Mouse (Mus musculus): ENCODE measurements around the gene Vac14.

- no peak for TF ChIP-seq CHD2 (IDR thresholded peaks at IDR 0.05; ENCODE audit: low read depth, low read length)
- TF ChIP-seq MAFK (IDR thresholded peaks at IDR 0.05; ENCODE audit: insufficient read depth, low read depth, low read length) = no peak
- no peak for TF ChIP-seq ZNF384 (IDR thresholded peaks at IDR 0.05; ENCODE audit: low read depth, low read length)
- no peak for TF ChIP-seq HCFC1 (IDR thresholded peaks at IDR 0.05; ENCODE audit: borderline replicate concordance, insufficient read depth, low read length)
These were observed 131.9 kb downstream of the Vac14 start for GRCm38 (mm10) chr8:110750269-110750668.
